Mouse (Mus musculus) CH12.LX (cell line): ENCODE measurements at regions not wholly inside any gene's neighbourhood (a gene's known extent, or its start where the extent isn't known, plus 50 kb on each side); places are given as distances from the start of the nearest gene placed in this dataset.

Experiments
- DNase-seq: peaks from one replicate; pipeline ENCODE4 v3.0.0-alpha.2; 2013; ENCODE audit errors: extremely low read depth
- H3K27ac ChIP-seq: 2 replicates; pipeline ENCODE4 v1.5.1; 2012; ENCODE audit warnings: low read depth, mild to moderate bottlenecking, control low read depth, moderate library complexity; ENCODE audit not compliant: insufficient read depth
- H3K27me3 ChIP-seq: replicated peaks from 2 replicates; pipeline ENCODE3; 2012; ENCODE audit warnings: inconsistent platforms
- H3K36me3 ChIP-seq, 2 experiments: replicated peaks in 1 of 2; 2 replicates each; pipeline versions ENCODE3 to v1.6.1; 2012; ENCODE audit warnings: inconsistent platforms in 1 of 2, low read length in 1 of 2, mild to moderate bottlenecking in 1 of 2, mixed read lengths in 1 of 2, moderate library complexity in 1 of 2; ENCODE audit not compliant: control insufficient read depth in 1 of 2, insufficient read depth in 1 of 2
- H3K4me1 ChIP-seq, 2 experiments: 2 replicates each; pipeline ENCODE4 v1.6.1; 2012; ENCODE audit warnings: inconsistent platforms in 1 of 2, moderate library complexity in 1 of 2; ENCODE audit not compliant: insufficient read depth in 2 of 2, control insufficient read depth in 1 of 2
- H3K4me2 ChIP-seq: 2 replicates; pipeline ENCODE4 v1.6.1; 2012; ENCODE audit warnings: low read depth, mild to moderate bottlenecking, control low read depth; ENCODE audit not compliant: poor library complexity, insufficient read depth, severe bottlenecking
- H3K4me3 ChIP-seq, 3 experiments: fragments of 150-350 bp in 1 of 3; sonication (generic) in 1 of 3; replicated peaks in 1 of 3; 2 replicates each; pipeline versions ENCODE3 to v1.5.1; 2011 to 2012; ENCODE audit warnings: low read depth in 2 of 3, low read length in 2 of 3, mild to moderate bottlenecking in 2 of 3, moderate library complexity in 2 of 3, control low read depth in 1 of 3, improper control_type of control experiment in 1 of 3, inconsistent platforms in 1 of 3, mixed read lengths in 1 of 3; ENCODE audit not compliant: poor library complexity in 1 of 3
- H3K79me2 ChIP-seq: replicated peaks from 2 replicates; pipeline ENCODE4 v1.6.1; 2012; ENCODE audit warnings: mild to moderate bottlenecking, moderate library complexity; ENCODE audit not compliant: control insufficient read depth, poor library complexity, insufficient read depth, severe bottlenecking; ENCODE audit errors: extremely low read depth
- H3K9ac ChIP-seq: 2 replicates; pipeline ENCODE4 v1.6.1; 2012; ENCODE audit warnings: low read depth, mild to moderate bottlenecking, control low read depth, moderate library complexity; ENCODE audit not compliant: insufficient read depth
- H3K9me3 ChIP-seq: replicated peaks from 2 replicates; pipeline ENCODE3; 2012; ENCODE audit warnings: low read length, inconsistent platforms, mixed read lengths
- CHD1 ChIP-seq: IDR thresholded peaks from 2 replicates; pipeline ENCODE4 v1.6.1; 2012; ENCODE audit warnings: low read depth, low read length, improper control_type of control experiment, inconsistent platforms
- ELF1 ChIP-seq: IDR thresholded peaks from 2 replicates; pipeline ENCODE4 v1.6.1; 2014; ENCODE audit warnings: low read depth, mild to moderate bottlenecking, inconsistent platforms, low read length, improper control_type of control experiment
- ETS1 ChIP-seq: conservative IDR thresholded peaks from 2 replicates; pipeline ENCODE4 v1.6.1; 2012; ENCODE audit warnings: low read depth, mild to moderate bottlenecking, inconsistent platforms, low read length, improper control_type of control experiment, moderate library complexity
- JUN ChIP-seq: IDR thresholded peaks from 2 replicates; pipeline ENCODE4 v1.6.1; 2011; ENCODE audit warnings: low read depth, mild to moderate bottlenecking, low read length, improper control_type of control experiment, moderate library complexity; ENCODE audit not compliant: insufficient read depth
- JUND ChIP-seq: conservative IDR thresholded peaks from 2 replicates; pipeline ENCODE4 v1.6.1; 2011; ENCODE audit warnings: low read depth, low read length, improper control_type of control experiment
- KAT2A ChIP-seq: IDR thresholded peaks from 2 replicates; pipeline ENCODE4 v1.6.1; 2012; ENCODE audit warnings: low read length, improper control_type of control experiment, inconsistent platforms; ENCODE audit not compliant: insufficient replicate concordance
- MAZ ChIP-seq: IDR thresholded peaks from 2 replicates; pipeline ENCODE4 v1.6.1; 2012; ENCODE audit warnings: low read depth, mild to moderate bottlenecking, inconsistent platforms, low read length, improper control_type of control experiment, moderate library complexity
- MXI1 ChIP-seq: IDR thresholded peaks from 2 replicates; pipeline ENCODE4 v1.6.1; 2011; ENCODE audit warnings: mild to moderate bottlenecking, low read depth, low read length, improper control_type of control experiment
- MYC ChIP-seq: IDR thresholded peaks from 2 replicates; pipeline ENCODE4 v1.6.1; 2011; ENCODE audit warnings: low read depth, mild to moderate bottlenecking, improper control_type of control experiment, low read length
- NRF1 ChIP-seq: IDR thresholded peaks from 2 replicates; pipeline ENCODE4 v1.6.1; 2014; ENCODE audit warnings: low read depth, mild to moderate bottlenecking, inconsistent platforms, low read length, improper control_type of control experiment, moderate library complexity
- RAD21 ChIP-seq: IDR thresholded peaks from 2 replicates; pipeline ENCODE4 v1.6.1; 2011; ENCODE audit warnings: low read depth, mild to moderate bottlenecking, low read length, improper control_type of control experiment, moderate library complexity
- SIN3A ChIP-seq: IDR thresholded peaks from 2 replicates; pipeline ENCODE4 v1.6.1; 2012; ENCODE audit warnings: low read length, improper control_type of control experiment, inconsistent platforms
- SMC3 ChIP-seq: IDR thresholded peaks from 2 replicates; pipeline ENCODE4 v1.6.1; 2011; ENCODE audit warnings: low read depth, low read length, improper control_type of control experiment
- TBP ChIP-seq: conservative IDR thresholded peaks from 2 replicates; pipeline ENCODE4 v1.6.1; 2011; ENCODE audit warnings: low read depth, low read length, improper control_type of control experiment
- TCF12 ChIP-seq: IDR thresholded peaks from 2 replicates; pipeline ENCODE4 v1.6.1; 2014; ENCODE audit warnings: low read depth, mild to moderate bottlenecking, inconsistent platforms, low read length, improper control_type of control experiment
- UBTF ChIP-seq: IDR thresholded peaks from 2 replicates; pipeline ENCODE4 v1.6.1; 2012; ENCODE audit warnings: low read depth, mild to moderate bottlenecking, inconsistent platforms, low read length, improper control_type of control experiment, moderate library complexity
- USF2 ChIP-seq: conservative IDR thresholded peaks from 2 replicates; pipeline ENCODE4 v1.6.1; 2011; ENCODE audit warnings: low read depth, low read length, improper control_type of control experiment
- ZKSCAN1 ChIP-seq: IDR thresholded peaks from 2 replicates; pipeline ENCODE4 v1.6.1; 2012; ENCODE audit warnings: low read depth, inconsistent platforms, low read length, improper control_type of control experiment, borderline replicate concordance
- ZMIZ1 ChIP-seq: IDR thresholded peaks from 2 replicates; pipeline ENCODE4 v1.6.1; 2012; ENCODE audit warnings: low read depth, mild to moderate bottlenecking, inconsistent platforms, low read length, improper control_type of control experiment
- dilution Hi-C: fragments of 300-500 bp; cut with MboI; formaldehyde crosslinking; loops from 2 replicates; pipeline ENCODE4 v1.14.3; 2020; ENCODE audit warnings: low sequenced_read_pairs; ENCODE audit not compliant: extremely low pct_unique_long_range_greater_than_20kb, extremely low pct_ligation_motif_present
- in situ Hi-C: fragments of 300-500 bp; cut with MboI; formaldehyde crosslinking; loops from 3 replicates; pipeline ENCODE4 v1.14.3; 2019; ENCODE audit warnings: low sequenced_read_pairs, low pct_ligation_motif_present, low pct_unique_long_range_greater_than_20kb, mixed read lengths

GRCm38 (mm10) chr3:81735463-81735862 is 196.9 kb upstream of the Ctso start:
- Histone ChIP-seq H3K4me2 (no peak overlapping the region), H3K27ac (no peak overlapping the region), H3K9ac (no peak overlapping the region), H3K4me1 (peaks cover 0 to 2% of the 10 kb centered on the region in 2 experiments; a peak in 1 of 4 replicates), H3K4me3 (no peak overlapping the region), H3K27me3 (no peaks in the 10 kb centered on the region), H3K36me3 (no peaks in the 10 kb centered on the region), H3K9me3 (no peaks in the 10 kb centered on the region), H3K79me2 (no peaks in the 10 kb centered on the region)
- dilution Hi-C loops (no loop called here), in situ Hi-C loops (no loop called here)
- DNase-seq: no peak
- TF ChIP-seq MAZ (no peak), CHD1 (no peak), UBTF (no peak)

GRCm38 (mm10) chr3:81736838-81737237 is 195.6 kb upstream of the Ctso start:
- no peaks in the 10 kb centered on the region for H3K9me3 ChIP-seq
- H3K36me3 ChIP-seq: no peaks in the 10 kb centered on the region
- H3K4me1 ChIP-seq: no peaks in the 10 kb centered on the region
- H3K27me3 ChIP-seq: no peaks in the 10 kb centered on the region
- H3K4me2 ChIP-seq: no peak overlapping the region
- no peak for DNase-seq
- in situ Hi-C loops (no loop called here), dilution Hi-C loops (no loop called here)
- no peaks in the 10 kb centered on the region for H3K79me2 ChIP-seq
- no peak for TF ChIP-seq NRF1
- TF ChIP-seq JUN: no peak
- TF ChIP-seq JUND: no peak
- TF ChIP-seq MXI1: no peak
- no peak for TF ChIP-seq TBP
- no peak for TF ChIP-seq SIN3A
- no peak for TF ChIP-seq ZKSCAN1
- TF ChIP-seq UBTF: no peak
- no peak for TF ChIP-seq KAT2A
- TF ChIP-seq ETS1: no peak
- no peak for TF ChIP-seq RAD21
- TF ChIP-seq USF2: no peak
- no peak for TF ChIP-seq MYC
- TF ChIP-seq SMC3: no peak
- TF ChIP-seq TCF12: no peak
- TF ChIP-seq ZMIZ1: no peak
- no peak for TF ChIP-seq ELF1
- TF ChIP-seq, all 38 proteins: peak for 0
- Histone ChIP-seq H3K9ac (no peak overlapping the region), H3K4me3 (no peak overlapping the region), H3K27ac (no peak overlapping the region)
